Mouse (Mus musculus) liver, embryonic 14.5 days (tissue): Measurements from ENCODE around the gene Efnb2. TPM values are rescaled to one million over a fixed set of nuclear protein-coding genes. Genes with fewer than 3 reads are reported as not detected.

Experiments used
- ATAC-seq: fragments of 200-750 bp; cut with Nextera tagmentation; 2 replicates; pipeline ENCODE4 v1.8.0; 2017; ENCODE audit warnings: moderate number of reproducible peaks, mild to moderate bottlenecking, moderate library complexity; ENCODE audit not compliant: insufficient read depth
- DNase-seq, 3 experiments: peaks; one replicate each; pipeline ENCODE4 v3.0.0-alpha.2; 2012 to 2013; ENCODE audit warnings: low read depth in 3 of 3, low spot score in 3 of 3
- H3K27ac ChIP-seq: fragments of 300-500 bp; sonication (generic); 2 replicates; pipeline ENCODE4 v1.5.1; 2014; ENCODE audit warnings: moderate library complexity, mild to moderate bottlenecking, control low read depth, inconsistent platforms
- H3K27me3 ChIP-seq: fragments of 300-500 bp; sonication (generic); 2 replicates; pipeline ENCODE4 v1.6.1; 2014; ENCODE audit warnings: mild to moderate bottlenecking, low read length, moderate library complexity; ENCODE audit not compliant: control insufficient read depth, insufficient read depth
- H3K36me3 ChIP-seq: fragments of 300-500 bp; sonication (generic); replicated peaks from 2 replicates; pipeline ENCODE4 v1.6.1; 2014; ENCODE audit warnings: low read depth; ENCODE audit not compliant: control insufficient read depth, insufficient read depth
- H3K4me1 ChIP-seq, 2 experiments: fragments of 200-500 bp in 1 of 2; fragments of 300-500 bp in 1 of 2; sonication (generic) in 1 of 2; replicated peaks; 2 replicates each; pipeline ENCODE4 v1.6.1; 2012 to 2014; ENCODE audit warnings: antibody characterized with exemption in 1 of 2, inconsistent platforms in 1 of 2, low read length in 1 of 2; ENCODE audit not compliant: control insufficient read depth in 2 of 2, insufficient read depth in 2 of 2
- H3K4me2 ChIP-seq: fragments of 300-500 bp; sonication (generic); 2 replicates; pipeline ENCODE4 v1.6.1; 2014; ENCODE audit warnings: low read depth, mild to moderate bottlenecking, control low read depth, moderate library complexity
- H3K4me3 ChIP-seq, 2 experiments: fragments of 200-500 bp in 1 of 2; fragments of 300-500 bp in 1 of 2; sonication (generic) in 1 of 2; 2 replicates each; pipeline ENCODE4 v1.5.1; 2012 to 2014; ENCODE audit warnings: low read depth in 2 of 2, low read length in 2 of 2, mild to moderate bottlenecking in 2 of 2, control low read depth in 1 of 2, inconsistent platforms in 1 of 2, moderate library complexity in 1 of 2; ENCODE audit not compliant: insufficient read depth in 1 of 2
- H3K9ac ChIP-seq: fragments of 300-500 bp; sonication (generic); replicated peaks from 2 replicates; pipeline ENCODE4 v1.6.1; 2014; ENCODE audit warnings: mild to moderate bottlenecking, control low read depth, moderate library complexity
- H3K9me3 ChIP-seq: fragments of 300-500 bp; sonication (generic); 2 replicates; pipeline ENCODE4 v1.6.1; 2016; ENCODE audit warnings: low read length, mixed read lengths; ENCODE audit not compliant: control insufficient read depth
- CTCF ChIP-seq: IDR thresholded peaks from 2 replicates; pipeline ENCODE4 v1.5.1; 2016; ENCODE audit warnings: antibody characterized with exemption, low read depth, control low read depth
- EP300 ChIP-seq: IDR thresholded peaks from 2 replicates; pipeline ENCODE4 v1.6.1; 2016; ENCODE audit warnings: antibody characterized with exemption, low read depth
- WGBS: fragments of 180-500 bp; shearing (Covaris S2); extraction: QIAGEN DNeasy Blood & Tissue Kit; methylation state at CpG from one replicate; pipeline ENCODE4 v1.1.7; 2014; ENCODE audit not compliant: insufficient replicate concordance; 5-methylcytosine and 5-hydroxymethylcytosine counted together
- polyA plus RNA-seq, 2 experiments: library from polyadenylated mRNA; depleted of rRNA in 1 of 2; stranded (reverse) in 1 of 2; unstranded in 1 of 2; fragments of >200 nt; fragmentation: Nextera tagmentation in 1 of 2; extraction: Ambion mirVana in 1 of 2; gene quantifications; 2 replicates each; pipeline versions ENCODE4 v1.2.1 to v1.2.3; 2012 to 2014

The Efnb2 gene
- polyA plus RNA-seq, 2 experiments: 0.79 to 0.85 TPM

DNA sequence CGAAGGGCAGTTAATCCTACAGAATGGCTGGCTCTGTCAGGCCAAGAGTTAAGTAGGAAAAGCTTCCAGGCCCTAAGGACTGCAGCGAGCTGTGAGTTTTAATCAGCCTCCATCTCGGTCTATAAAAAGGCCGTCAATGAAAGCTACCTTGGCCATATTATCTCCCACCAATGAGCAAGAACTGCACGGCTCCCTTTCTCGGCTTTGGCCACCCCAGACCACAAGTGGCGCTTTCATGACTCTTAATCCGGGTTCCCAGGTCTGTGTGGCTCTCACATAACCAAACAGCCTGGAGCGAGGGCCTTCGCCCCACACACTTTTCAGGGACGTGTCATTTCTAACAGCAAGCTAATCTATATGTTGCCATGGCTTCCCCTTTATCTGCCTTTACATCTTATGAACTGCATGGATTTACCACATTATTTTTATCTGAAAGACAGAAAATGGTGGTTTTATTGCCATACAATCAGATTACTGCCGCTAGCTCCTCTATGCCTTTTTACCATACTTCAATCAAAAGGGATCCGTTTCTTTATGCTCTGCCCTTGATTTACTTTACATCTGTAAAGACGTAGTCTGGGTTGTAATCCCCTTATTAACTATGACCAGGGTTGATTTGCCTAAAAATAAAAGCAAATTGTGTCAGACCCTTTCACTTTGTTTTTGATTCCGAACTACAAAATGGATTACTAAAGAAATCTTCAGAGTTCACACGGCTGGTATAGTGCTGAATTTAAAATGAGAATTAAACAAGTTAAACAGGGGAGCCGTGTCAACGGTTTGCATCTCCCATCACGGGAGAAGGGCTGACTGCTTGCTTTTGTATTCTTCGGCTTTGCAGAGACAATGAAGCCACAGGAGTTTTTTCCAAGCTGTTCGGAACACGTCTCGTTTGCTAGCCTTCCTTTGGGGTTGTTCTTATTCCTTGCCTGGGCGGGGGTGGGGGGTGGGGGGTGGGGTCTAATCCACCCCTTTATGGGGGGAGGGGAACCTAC is 5.4 kb downstream of the Efnb2 start:
- no peak for ATAC-seq
- WGBS: 56% methylated on average over 24 of the region's 24 CpGs

DNA sequence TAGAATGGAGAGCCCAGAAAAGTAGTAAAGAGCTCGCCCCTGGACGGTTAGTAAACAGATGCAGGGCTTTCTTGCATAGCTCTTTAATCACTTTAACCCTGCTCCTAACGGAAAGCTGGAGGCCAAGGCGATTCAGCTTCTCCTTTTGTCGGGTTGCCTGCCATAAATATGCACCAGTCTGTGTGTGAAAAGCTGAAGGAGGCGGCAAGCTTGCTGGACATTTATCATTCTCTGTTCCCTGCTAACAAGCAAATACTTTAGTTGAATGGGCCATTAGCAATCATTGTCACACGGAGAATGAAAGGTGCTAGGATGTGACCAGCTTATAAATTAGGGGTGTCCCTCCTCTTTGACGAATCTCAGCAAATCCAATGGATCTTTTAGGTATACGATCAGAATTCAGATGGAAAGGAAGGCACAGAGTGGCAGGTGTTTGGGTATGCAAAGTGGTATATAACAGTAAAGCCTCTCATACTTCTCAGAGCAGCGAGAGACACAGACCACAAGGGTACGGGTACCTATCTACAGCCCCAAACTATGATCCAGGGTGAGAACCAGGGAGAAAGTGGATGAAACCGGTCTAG is 7.0 kb downstream of the Efnb2 start:
- Histone ChIP-seq H3K36me3 (no peaks in the 10 kb centered on the region), H3K9me3 (no peaks in the 10 kb centered on the region), H3K4me1 (0 out of 4 replicates have a peak, but pooled peaks cover 0 to 3% of the 10 kb centered on the region in 2 experiments), H3K4me3 (no peak overlapping the region), H3K9ac (no peak overlapping the region), H3K4me2 (no peak overlapping the region), H3K27ac (no peak overlapping the region), H3K27me3 (peaks cover 11% of the 10 kb centered on the region)
- ATAC-seq (no peak), DNase-seq (no peak)
- 42% methylated on average over 12 of the region's 12 CpGs for WGBS
- TF ChIP-seq EP300 (no peak), CTCF (no peak)

More for the DNA sequence above, 5.4 kb downstream of the Efnb2 start:
- Histone ChIP-seq H3K4me2 (no peak overlapping the region), H3K27ac (no peak overlapping the region), H3K27me3 (peaks cover 28% of the 10 kb centered on the region), H3K36me3 (no peaks in the 10 kb centered on the region), H3K4me3 (no peak overlapping the region), H3K9ac (no peak overlapping the region), H3K9me3 (no peaks in the 10 kb centered on the region), H3K4me1 (no peaks in the 10 kb centered on the region)
- TF ChIP-seq EP300: no peak
- TF ChIP-seq CTCF: no peak
- no peak for DNase-seq

DNA sequence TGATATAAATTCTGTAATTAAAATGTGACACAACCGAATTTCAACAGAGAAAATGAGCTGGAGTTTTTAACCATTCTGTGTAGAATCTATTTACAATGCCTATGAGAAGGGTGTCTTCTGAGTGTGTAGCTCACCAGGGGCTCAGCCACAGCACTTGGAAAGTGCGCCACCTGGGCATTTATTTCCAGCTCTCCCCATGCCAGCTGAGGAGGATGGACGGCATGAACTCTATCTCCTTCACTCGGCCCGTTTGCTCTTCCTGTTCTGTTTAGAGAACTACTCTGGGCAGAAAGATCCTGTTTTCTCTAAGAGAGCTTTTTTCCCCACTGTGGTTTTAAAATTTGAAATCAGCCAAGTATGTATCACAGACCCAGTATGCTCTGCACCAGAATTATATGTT is 7.7 kb downstream of the Efnb2 start:
- Histone ChIP-seq H3K9me3 (no peaks in the 10 kb centered on the region), H3K4me3 (no peak overlapping the region), H3K27ac (no peak overlapping the region), H3K36me3 (no peaks in the 10 kb centered on the region), H3K27me3 (peaks cover 5% of the 10 kb centered on the region), H3K9ac (no peak overlapping the region), H3K4me1 (0 out of 4 replicates have a peak, but pooled peaks cover 0 to 3% of the 10 kb centered on the region in 2 experiments), H3K4me2 (no peak overlapping the region)
- no peak for TF ChIP-seq EP300
- TF ChIP-seq CTCF: no peak
- 21% methylated on average over 5 of the region's 5 CpGs for WGBS
- ATAC-seq (no peak), DNase-seq (no peak)

DNA sequence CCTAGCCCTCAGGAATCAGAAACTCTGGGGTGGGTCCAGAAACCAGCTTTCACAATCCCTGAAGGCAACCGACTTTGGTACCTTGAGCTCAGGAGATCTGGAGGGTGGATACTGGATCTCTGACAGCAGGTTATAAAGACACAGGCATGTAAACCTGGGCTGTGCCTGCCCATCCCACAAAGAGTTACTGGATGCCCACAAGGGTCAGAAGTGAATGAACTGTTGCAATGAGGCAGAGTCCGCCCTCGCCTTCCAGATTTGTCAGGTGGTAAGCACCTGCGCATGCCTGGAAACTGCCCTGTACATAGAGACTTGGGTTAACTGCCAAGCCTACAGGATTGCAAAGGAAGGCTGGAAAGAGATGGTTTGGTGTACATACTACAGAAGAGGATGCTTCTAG is 8.7 kb downstream of the Efnb2 start:
- no peak overlapping the region for H3K9ac ChIP-seq

GRCm38 (mm10) chr8:8649944-8650343 is 11.1 kb downstream of the Efnb2 start:
- no peaks in the 10 kb centered on the region for H3K27me3 ChIP-seq
- H3K4me1 ChIP-seq: 0 out of 4 replicates have a peak, but pooled peaks cover 0 to 3% of the 10 kb centered on the region in 2 experiments
- no peak overlapping the region for H3K4me2 ChIP-seq
- H3K36me3 ChIP-seq: no peaks in the 10 kb centered on the region
- no peak overlapping the region for H3K9ac ChIP-seq
- ATAC-seq (no peak), DNase-seq (no peak)
- TF ChIP-seq EP300 (no peak), CTCF (no peak)
- 55% methylated on average over 8 of the region's 8 CpGs for WGBS
- H3K9me3 ChIP-seq: no peaks in the 10 kb centered on the region
- H3K4me3 ChIP-seq: no peak overlapping the region
- H3K27ac ChIP-seq: no peak overlapping the region

More for the DNA sequence above, 8.7 kb downstream of the Efnb2 start:
- Histone ChIP-seq H3K27ac (no peak overlapping the region), H3K9me3 (no peaks in the 10 kb centered on the region), H3K36me3 (no peaks in the 10 kb centered on the region), H3K4me1 (0 out of 4 replicates have a peak, but pooled peaks cover 0 to 3% of the 10 kb centered on the region in 2 experiments), H3K4me3 (no peak overlapping the region), H3K27me3 (no peaks in the 10 kb centered on the region), H3K4me2 (no peak overlapping the region)
- no peak for ATAC-seq
- no peak for DNase-seq
- WGBS: 77% methylated on average over 4 of the region's 4 CpGs
- no peak for TF ChIP-seq EP300
- no peak for TF ChIP-seq CTCF
